Mouse (Mus musculus): ENCODE measurements around the gene Kcnd3. TPM values are rescaled to one million over a fixed set of nuclear protein-coding genes. Genes with fewer than 3 reads are reported as not detected.

The Kcnd3 gene
- polyA plus RNA-seq, 2 experiments, result 0.01 to 0.08 TPM

GRCm38 (mm10) chr3:105538819-105539607 is 86.9 kb downstream of the Kcnd3 start:
- Histone ChIP-seq H3K9me3 (ENCODE audit: control insufficient read depth, low read length) (no peaks in the 10 kb centered on the region), H3K27ac (no peak overlapping the region), H3K9ac (replicated peaks) (no peak overlapping the region), H3K27me3 (ENCODE audit: control insufficient read depth, insufficient read depth, low read length) (no peaks in the 10 kb centered on the region), H3K4me2 (ENCODE audit: low read depth) (no peak overlapping the region), H3K36me3 (replicated peaks; ENCODE audit: control insufficient read depth, insufficient read depth, low read depth) (no peaks in the 10 kb centered on the region), H3K4me3 (ENCODE audit: insufficient read depth in 1 of 2, low read depth in 2 of 2, low read length in 2 of 2) (no peak overlapping the region), H3K4me1 (replicated peaks; ENCODE audit: control insufficient read depth in 2 of 2, insufficient read depth in 2 of 2, low read length in 1 of 2) (no peaks in the 10 kb centered on the region)
- TF ChIP-seq CTCF (IDR thresholded peaks at IDR 0.05; ENCODE audit: low read depth) (no peak), EP300 (IDR thresholded peaks at IDR 0.05; ENCODE audit: low read depth) (no peak)
- DNase-seq (ENCODE audit: low read depth in 3 of 3, low spot score in 3 of 3), result no peak
- 5% methylated on average over 13 of the region's 13 CpGs for WGBS (ENCODE audit: insufficient replicate concordance)
- no peak for ATAC-seq (ENCODE audit: insufficient read depth)

GRCm38 (mm10) chr3:105542741-105543140 is 90.6 kb downstream of the Kcnd3 start:
- 40% methylated on average over 4 of the region's 4 CpGs for WGBS (ENCODE audit: insufficient replicate concordance)
- H3K4me1 ChIP-seq (replicated peaks; ENCODE audit: control insufficient read depth in 2 of 2, insufficient read depth in 2 of 2, low read length in 1 of 2), result no peaks in the 10 kb centered on the region
- no peak overlapping the region for H3K27ac ChIP-seq
- DNase-seq (ENCODE audit: low read depth in 3 of 3, low spot score in 3 of 3), result no peak
- no peaks in the 10 kb centered on the region for H3K27me3 ChIP-seq (ENCODE audit: control insufficient read depth, insufficient read depth, low read length)
- no peak overlapping the region for H3K4me2 ChIP-seq (ENCODE audit: low read depth)
- H3K36me3 ChIP-seq (replicated peaks; ENCODE audit: control insufficient read depth, insufficient read depth, low read depth), result no peaks in the 10 kb centered on the region
- no peak overlapping the region for H3K9ac ChIP-seq (replicated peaks)
- ATAC-seq (ENCODE audit: insufficient read depth), result no peak
- H3K9me3 ChIP-seq (ENCODE audit: control insufficient read depth, low read length), result no peaks in the 10 kb centered on the region
- no peak overlapping the region for H3K4me3 ChIP-seq (ENCODE audit: insufficient read depth in 1 of 2, low read depth in 2 of 2, low read length in 2 of 2)
- TF ChIP-seq EP300 (IDR thresholded peaks at IDR 0.05; ENCODE audit: low read depth), result no peak
- TF ChIP-seq CTCF (IDR thresholded peaks at IDR 0.05; ENCODE audit: low read depth), result no peak

- DNase-seq (ENCODE audit: low read depth in 3 of 3, low spot score in 3 of 3) (no peak), ATAC-seq (ENCODE audit: insufficient read depth) (no peak)
- TF ChIP-seq CTCF (IDR thresholded peaks at IDR 0.05; ENCODE audit: low read depth) (no peak), EP300 (IDR thresholded peaks at IDR 0.05; ENCODE audit: low read depth) (no peak)
- Histone ChIP-seq H3K4me3 (ENCODE audit: insufficient read depth in 1 of 2, low read depth in 2 of 2, low read length in 2 of 2) (no peak overlapping the region), H3K27ac (no peak overlapping the region), H3K9ac (replicated peaks) (no peak overlapping the region), H3K4me2 (ENCODE audit: low read depth) (no peak overlapping the region), H3K9me3 (ENCODE audit: control insufficient read depth, low read length) (no peaks in the 10 kb centered on the region), H3K36me3 (replicated peaks; ENCODE audit: control insufficient read depth, insufficient read depth, low read depth) (no peaks in the 10 kb centered on the region), H3K27me3 (ENCODE audit: control insufficient read depth, insufficient read depth, low read length) (no peaks in the 10 kb centered on the region), H3K4me1 (replicated peaks; ENCODE audit: control insufficient read depth in 2 of 2, insufficient read depth in 2 of 2, low read length in 1 of 2) (no peaks in the 10 kb centered on the region)
- WGBS (ENCODE audit: insufficient replicate concordance), result 64% methylated on average over 1 of the region's 1 CpGs
Observed at GRCm38 (mm10) chr3:105544106-105544505, 92.0 kb downstream of the Kcnd3 start.

GRCm38 (mm10) chr3:105546611-105547071 is 94.5 kb downstream of the Kcnd3 start:
- H3K27me3 ChIP-seq (ENCODE audit: control insufficient read depth, insufficient read depth, low read length), result no peaks in the 10 kb centered on the region
- H3K4me3 ChIP-seq (ENCODE audit: insufficient read depth in 1 of 2, low read depth in 2 of 2, low read length in 2 of 2), result no peak overlapping the region
- ATAC-seq (ENCODE audit: insufficient read depth), result no peak
- H3K36me3 ChIP-seq (replicated peaks; ENCODE audit: control insufficient read depth, insufficient read depth, low read depth), result no peaks in the 10 kb centered on the region
- H3K4me2 ChIP-seq (ENCODE audit: low read depth), result no peak overlapping the region
- H3K9ac ChIP-seq (replicated peaks), result no peak overlapping the region
- no peaks in the 10 kb centered on the region for H3K9me3 ChIP-seq (ENCODE audit: control insufficient read depth, low read length)
- H3K4me1 ChIP-seq (replicated peaks; ENCODE audit: control insufficient read depth in 2 of 2, insufficient read depth in 2 of 2, low read length in 1 of 2), result no peaks in the 10 kb centered on the region
- TF ChIP-seq CTCF (IDR thresholded peaks at IDR 0.05; ENCODE audit: low read depth) (no peak), EP300 (IDR thresholded peaks at IDR 0.05; ENCODE audit: low read depth) (no peak)
- WGBS (ENCODE audit: insufficient replicate concordance), result 43% methylated on average over 13 of the region's 13 CpGs
- DNase-seq (ENCODE audit: low read depth in 3 of 3, low spot score in 3 of 3), result no peak
- no peak overlapping the region for H3K27ac ChIP-seq

GRCm38 (mm10) chr3:105548074-105548771 is 96.1 kb downstream of the Kcnd3 start:
- Histone ChIP-seq H3K4me2 (ENCODE audit: low read depth) (no peak overlapping the region), H3K27ac (no peak overlapping the region), H3K9ac (replicated peaks) (no peak overlapping the region), H3K27me3 (ENCODE audit: control insufficient read depth, insufficient read depth, low read length) (no peaks in the 10 kb centered on the region), H3K9me3 (ENCODE audit: control insufficient read depth, low read length) (no peaks in the 10 kb centered on the region), H3K4me1 (replicated peaks; ENCODE audit: control insufficient read depth in 2 of 2, insufficient read depth in 2 of 2, low read length in 1 of 2) (no peaks in the 10 kb centered on the region), H3K36me3 (replicated peaks; ENCODE audit: control insufficient read depth, insufficient read depth, low read depth) (no peaks in the 10 kb centered on the region), H3K4me3 (ENCODE audit: insufficient read depth in 1 of 2, low read depth in 2 of 2, low read length in 2 of 2) (no peak overlapping the region)
- no peak for ATAC-seq (ENCODE audit: insufficient read depth)
- TF ChIP-seq CTCF (IDR thresholded peaks at IDR 0.05; ENCODE audit: low read depth) (no peak), EP300 (IDR thresholded peaks at IDR 0.05; ENCODE audit: low read depth) (no peak)
- no peak for DNase-seq (ENCODE audit: low read depth in 3 of 3, low spot score in 3 of 3)
- 49% methylated on average over 11 of the region's 11 CpGs for WGBS (ENCODE audit: insufficient replicate concordance)
